Mouse (Mus musculus) kidney, adult 2 months (tissue): ENCODE data around the gene Gm12216. TPM values are rescaled to one million over a fixed set of nuclear protein-coding genes. Genes with fewer than 3 reads are reported as not detected.

Experiments used
- DNase-seq: peaks from one replicate; pipeline ENCODE4 v3.0.0; 2021
- H3K27ac ChIP-seq: fragments of 200-500 bp; 2 replicates; pipeline ENCODE4 v1.5.1; 2012; ENCODE audit warnings: low read depth, low read length, control low read depth, inconsistent platforms; ENCODE audit not compliant: insufficient read depth
- H3K27me3 ChIP-seq: fragments of 200-500 bp; replicated peaks from 2 replicates; pipeline ENCODE4 v1.6.1; 2012; ENCODE audit warnings: mild to moderate bottlenecking, moderate library complexity, low read length, inconsistent platforms; ENCODE audit not compliant: control insufficient read depth, insufficient read depth
- H3K36me3 ChIP-seq: fragments of 200-500 bp; 2 replicates; pipeline ENCODE4 v1.6.1; 2012; ENCODE audit warnings: mild to moderate bottlenecking, moderate library complexity, low read length, inconsistent platforms; ENCODE audit not compliant: control insufficient read depth, insufficient read depth
- H3K4me1 ChIP-seq: fragments of 200-500 bp; 2 replicates; pipeline ENCODE4 v1.6.1; 2011; ENCODE audit warnings: low read length; ENCODE audit not compliant: control insufficient read depth, insufficient read depth
- H3K4me3 ChIP-seq: fragments of 200-500 bp; 2 replicates; pipeline ENCODE4 v1.5.1; 2011; ENCODE audit warnings: mild to moderate bottlenecking, low read depth, low read length, control low read depth; ENCODE audit not compliant: insufficient read depth
- CTCF ChIP-seq: fragments of 200-500 bp; conservative IDR thresholded peaks from 2 replicates; pipeline ENCODE4 v1.5.1; 2011; ENCODE audit warnings: low read depth, mild to moderate bottlenecking, control low read depth, low read length, moderate library complexity, mixed read lengths; ENCODE audit not compliant: insufficient read depth, insufficient read length
- POLR2A ChIP-seq: fragments of 200-500 bp; IDR thresholded peaks from one replicate; pipeline ENCODE4 v1.6.1; 2011; ENCODE audit warnings: low read depth, low read length, control low read depth
- WGBS: fragments of 180-500 bp; shearing (Covaris S2); methylation state at CpG from one replicate; pipeline ENCODE4 v1.1.7; 2018; 5-methylcytosine and 5-hydroxymethylcytosine counted together
- polyA plus RNA-seq: library from polyadenylated mRNA; depleted of rRNA; stranded (reverse); fragments of >200 nt; gene quantifications from 2 replicates; pipeline ENCODE4 v1.2.3, GENCODE M21; 2012

The Gm12216 gene
- polyA plus RNA-seq, 1 experiment, result 5.4 TPM

DNA sequence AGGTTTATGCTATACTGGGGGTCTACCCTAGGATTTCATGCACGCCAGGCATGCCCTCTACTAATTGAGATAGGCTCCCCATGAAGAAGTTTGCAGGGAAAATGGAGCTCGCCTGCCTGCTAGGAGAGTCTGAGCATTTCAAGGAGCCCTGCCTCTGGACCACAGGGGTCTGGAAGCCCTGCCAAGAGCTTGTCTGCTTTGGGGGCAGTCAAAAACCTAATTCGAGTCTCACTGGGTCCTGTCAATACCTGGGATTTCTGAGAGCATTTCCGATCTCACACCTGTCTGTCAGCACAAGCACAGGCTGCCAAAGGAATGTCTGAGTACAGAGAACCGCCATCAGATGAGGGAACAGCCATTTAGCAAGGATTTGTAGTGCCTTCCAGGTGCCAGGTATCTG is 94.5 kb downstream of the Gm12216 start:
- WGBS, result 77% methylated on average over 5 of the region's 5 CpGs
- H3K27me3 ChIP-seq, result no peaks in the 10 kb centered on the region
- H3K4me3 ChIP-seq, result no peak overlapping the region
- H3K27ac ChIP-seq, result peak overlapping the region; percentile 95
- TF ChIP-seq POLR2A (no peak), CTCF (no peak)
- H3K4me1 ChIP-seq, result peaks cover 15% of the 10 kb centered on the region
- H3K36me3 ChIP-seq, result no peaks in the 10 kb centered on the region
- no peak for DNase-seq

DNA sequence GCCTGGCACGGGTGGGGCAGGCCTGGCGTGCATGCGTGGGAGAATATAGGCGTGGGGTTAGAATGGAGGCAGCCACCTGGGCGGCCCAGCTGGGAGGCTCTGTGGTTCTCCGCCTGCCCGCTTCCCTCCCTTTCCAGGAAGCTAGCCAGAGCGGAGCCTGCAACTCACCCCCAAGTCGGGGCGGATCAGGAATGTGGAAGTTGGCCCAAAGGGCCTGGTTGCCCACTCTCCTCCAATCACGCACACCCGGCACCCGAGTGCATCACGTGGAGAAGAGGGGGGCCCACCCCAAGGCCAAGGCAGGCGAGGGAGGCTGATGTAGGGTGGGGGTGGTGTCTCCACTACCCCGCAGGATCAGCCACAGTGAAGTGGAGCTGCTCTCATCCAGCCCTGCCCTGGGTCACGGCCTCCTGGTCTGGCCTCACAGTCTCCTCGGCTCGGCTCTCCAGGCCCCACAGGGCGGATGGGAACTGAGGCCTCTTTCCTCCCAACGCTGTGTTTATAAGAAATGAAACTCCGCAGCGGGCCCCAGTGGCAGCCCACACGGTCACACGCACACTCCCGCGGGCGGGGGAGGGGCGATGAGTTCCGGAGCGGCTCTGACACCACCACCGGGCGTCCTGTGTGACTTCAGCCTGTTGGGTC is 95.4 kb downstream of the Gm12216 start:
- peaks cover 23% of the 10 kb centered on the region for H3K4me1 ChIP-seq
- no peaks in the 10 kb centered on the region for H3K27me3 ChIP-seq
- no peaks in the 10 kb centered on the region for H3K36me3 ChIP-seq
- H3K27ac ChIP-seq, result peak overlapping the region; percentile 95
- WGBS, result under 1% methylated on average over 31 of the region's 33 CpGs
- DNase-seq, result peak; percentile 95
- TF ChIP-seq POLR2A (peak; percentile 69), CTCF (0 out of 2 replicates have a peak, but pooled peaks have one; percentile 13)
- peak overlapping the region; percentile 44 for H3K4me3 ChIP-seq

DNA sequence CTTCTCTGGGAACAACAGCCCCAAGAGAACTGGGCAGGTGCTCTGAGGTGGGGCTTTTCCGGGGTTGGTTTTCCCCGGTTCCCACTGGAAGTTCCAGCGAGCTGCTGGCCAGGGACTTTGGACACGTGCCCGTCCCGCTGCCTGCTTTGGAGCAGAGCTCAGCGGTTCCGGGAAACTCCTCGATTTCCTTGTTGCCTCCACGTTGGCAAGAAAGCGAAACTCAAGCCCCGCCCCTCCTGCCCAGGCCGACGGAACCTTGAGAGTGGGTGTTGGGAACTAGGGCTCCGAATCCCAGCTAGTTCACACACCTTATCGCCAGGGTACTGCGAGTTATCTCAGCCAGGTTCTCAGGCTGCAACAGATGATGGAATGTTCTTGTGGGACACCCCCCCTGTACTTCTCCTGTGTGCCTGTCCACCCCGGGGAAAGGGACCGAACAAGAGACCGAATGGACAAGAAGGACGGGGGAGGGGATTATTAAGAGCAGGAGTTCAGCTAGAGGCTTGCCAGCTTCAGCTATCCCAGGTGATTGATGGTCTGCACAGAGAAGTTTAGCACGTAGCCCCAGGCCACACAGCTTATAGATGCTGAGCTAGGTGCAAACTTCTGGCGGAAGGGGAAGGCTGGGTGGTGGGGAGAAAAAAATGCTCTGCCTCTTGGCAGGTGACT is 96.1 kb downstream of the Gm12216 start:
- Histone ChIP-seq H3K4me1 (peaks cover 29% of the 10 kb centered on the region), H3K27ac (peak overlapping the region; percentile 95), H3K27me3 (no peaks in the 10 kb centered on the region), H3K4me3 (peak overlapping the region; percentile 44), H3K36me3 (no peaks in the 10 kb centered on the region)
- TF ChIP-seq POLR2A (peak; percentile 31), CTCF (no peak)
- under 1% methylated on average over 23 of the region's 23 CpGs for WGBS
- peak; percentile 97 for DNase-seq

DNA sequence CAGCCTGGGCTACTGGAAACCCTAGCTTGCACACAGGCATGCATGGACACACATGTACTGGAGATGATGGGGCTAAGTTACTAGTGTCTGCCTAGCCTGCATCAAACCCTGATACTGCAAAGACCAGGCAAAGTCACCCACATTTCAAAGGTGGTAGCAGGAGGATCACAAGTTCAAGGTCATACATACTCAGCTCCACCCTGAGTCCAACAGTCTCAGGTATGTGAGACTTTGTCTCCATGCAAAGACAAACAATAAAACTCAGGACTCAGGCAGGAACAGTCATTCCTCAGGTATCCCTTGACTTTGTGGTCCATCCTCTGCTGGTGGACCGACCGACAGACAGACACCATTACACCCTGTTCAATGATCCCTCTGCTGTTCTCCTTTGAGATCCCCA is 96.6 kb downstream of the Gm12216 start:
- Histone ChIP-seq H3K27ac (peak overlapping the region; percentile 95), H3K4me1 (peaks cover 29% of the 10 kb centered on the region), H3K4me3 (no peak overlapping the region; the same call in 1 of the 2 replicates), H3K27me3 (no peaks in the 10 kb centered on the region), H3K36me3 (no peaks in the 10 kb centered on the region)
- WGBS, result 21% methylated on average over 2 of the region's 2 CpGs
- no peak for DNase-seq
- TF ChIP-seq POLR2A (no peak), CTCF (no peak)

DNA sequence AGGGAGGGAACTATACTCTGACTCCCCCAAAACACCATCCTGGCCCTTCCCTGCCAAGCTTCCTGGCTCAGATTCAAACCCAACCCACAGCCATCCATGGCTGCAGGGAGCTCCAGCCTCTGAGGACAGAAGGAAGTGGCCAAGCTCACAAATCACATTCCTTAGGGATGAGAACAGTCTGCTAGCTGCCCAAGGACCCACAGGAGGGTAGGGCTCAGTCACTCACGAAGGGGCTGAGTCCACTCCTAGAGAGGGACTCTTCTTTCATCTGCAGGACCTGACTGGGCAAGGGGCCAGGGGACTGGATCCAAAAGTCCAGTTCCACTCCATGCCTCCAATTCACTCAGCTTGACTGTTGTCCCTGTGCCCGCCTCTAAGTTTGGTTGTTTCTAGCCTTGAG is 97.2 kb downstream of the Gm12216 start:
- peaks cover 29% of the 10 kb centered on the region for H3K4me1 ChIP-seq
- H3K27me3 ChIP-seq, result no peaks in the 10 kb centered on the region
- no peaks in the 10 kb centered on the region for H3K36me3 ChIP-seq
- peak overlapping the region; percentile 95 for H3K27ac ChIP-seq
- WGBS, result 5% methylated on average over 2 of the region's 2 CpGs
- no peak overlapping the region for H3K4me3 ChIP-seq
- TF ChIP-seq POLR2A (no peak), CTCF (no peak)
- DNase-seq, result peak; percentile 97

DNA sequence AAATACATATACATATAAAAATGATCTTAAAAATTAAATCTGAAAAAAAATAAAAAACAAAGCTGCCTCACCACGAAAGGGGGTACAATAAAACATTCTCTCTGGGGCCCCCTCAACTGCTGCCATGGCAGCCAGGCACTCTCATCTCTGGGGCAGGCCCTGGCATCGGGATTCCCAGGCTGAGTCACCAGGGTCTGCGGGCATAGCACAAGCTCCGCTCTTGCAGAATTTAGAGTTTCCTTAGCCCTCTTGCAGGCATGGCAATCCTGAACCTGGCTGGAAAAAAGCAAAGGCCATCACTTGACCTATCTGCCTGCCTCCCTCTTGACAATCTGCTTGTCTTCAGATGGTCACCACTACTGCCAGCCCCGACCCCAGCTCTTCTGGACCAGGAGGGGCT is 97.8 kb downstream of the Gm12216 start:
- TF ChIP-seq POLR2A (no peak), CTCF (no peak)
- no peak overlapping the region for H3K4me3 ChIP-seq
- H3K27ac ChIP-seq, result peak overlapping the region; percentile 95
- DNase-seq, result no peak
- H3K27me3 ChIP-seq, result no peaks in the 10 kb centered on the region
- no peaks in the 10 kb centered on the region for H3K36me3 ChIP-seq
- peaks cover 29% of the 10 kb centered on the region for H3K4me1 ChIP-seq
- WGBS, result 69% methylated on average over 5 of the region's 5 CpGs
